Mouse (Mus musculus) midbrain, postnatal 0 days (tissue): Measurements from ENCODE around the gene Slc22a2. TPM values are rescaled to one million over a fixed set of nuclear protein-coding genes. Genes with fewer than 3 reads are reported as not detected.
A peak's percentile ranks its signal among the peaks of the same experiment; 100 is the strongest.

Source experiments
- ATAC-seq: fragments of 200-750 bp; cut with Nextera tagmentation; 2 replicates; pipeline ENCODE4 v1.8.0; 2017; ENCODE audit warnings: moderate number of reproducible peaks, mild to moderate bottlenecking, moderate TSS enrichment, moderate library complexity; ENCODE audit not compliant: low FRiP score
- DNase-seq: peaks from one replicate; pipeline ENCODE4 v3.0.0-alpha.2; 2015; ENCODE audit warnings: low spot score
- H3K27ac ChIP-seq: fragments of 300-500 bp; sonication (generic); 2 replicates; pipeline ENCODE4 v1.5.1; 2014; ENCODE audit warnings: low read depth, mild to moderate bottlenecking, low read length, mixed read lengths
- H3K27me3 ChIP-seq: fragments of 300-500 bp; sonication (generic); 2 replicates; pipeline ENCODE4 v1.6.1; 2014; ENCODE audit warnings: low read length, control low read depth, mixed read lengths; ENCODE audit not compliant: insufficient read depth
- H3K36me3 ChIP-seq: fragments of 300-500 bp; sonication (generic); 2 replicates; pipeline ENCODE4 v1.6.1; 2014; ENCODE audit warnings: low read length, control low read depth, mixed read lengths; ENCODE audit not compliant: insufficient read depth
- H3K4me1 ChIP-seq: fragments of 300-500 bp; sonication (generic); 2 replicates; pipeline ENCODE4 v1.6.1; 2014; ENCODE audit warnings: mild to moderate bottlenecking, control low read depth, antibody characterized with exemption, low read length, mixed read lengths; ENCODE audit not compliant: insufficient read depth
- H3K4me2 ChIP-seq: fragments of 300-500 bp; sonication (generic); 2 replicates; pipeline ENCODE4 v1.6.1; 2014; ENCODE audit warnings: low read depth, mild to moderate bottlenecking, low read length, mixed read lengths; ENCODE audit not compliant: poor library complexity, severe bottlenecking
- H3K4me3 ChIP-seq: fragments of 300-500 bp; sonication (generic); 2 replicates; pipeline ENCODE4 v1.5.1; 2014; ENCODE audit warnings: low read depth, mild to moderate bottlenecking, low read length, moderate library complexity
- H3K9ac ChIP-seq: fragments of 300-500 bp; sonication (generic); replicated peaks from 2 replicates; pipeline ENCODE4 v1.6.1; 2014; ENCODE audit warnings: mild to moderate bottlenecking, low read length, moderate library complexity, mixed read lengths; ENCODE audit not compliant: poor library complexity, severe bottlenecking
- H3K9me3 ChIP-seq: fragments of 300-500 bp; sonication (generic); 2 replicates; pipeline ENCODE4 v1.6.1; 2016; ENCODE audit warnings: low read length, control low read depth
- CTCF ChIP-seq: IDR thresholded peaks from 2 replicates; pipeline ENCODE4 v1.5.1; 2016; ENCODE audit warnings: antibody characterized with exemption, mild to moderate bottlenecking
- WGBS: fragments of 180-500 bp; shearing (Covaris S2); extraction: QIAGEN DNeasy Blood & Tissue Kit; methylation state at CpG from one replicate; pipeline ENCODE4 v1.1.7; 2014; 5-methylcytosine and 5-hydroxymethylcytosine counted together
- polyA plus RNA-seq: library from polyadenylated mRNA; unstranded; fragments of >200 nt; fragmentation: Nextera tagmentation; extraction: Ambion mirVana; gene quantifications from 2 replicates; pipeline ENCODE4 v1.2.1, GENCODE M21; 2015
- total RNA-seq: library from RNA; depleted of rRNA; stranded (reverse); fragments of >200 nt; gene quantifications from 2 replicates; pipeline ENCODE4 v1.2.3, GENCODE M21; 2014

Gene Slc22a2
- total and polyA plus RNA-seq, 2 experiments from 2014 or later: 0.44 to 0.83 TPM

- H3K4me3 ChIP-seq: no peak overlapping the region
- DNase-seq: no peak
- 80% methylated on average over 2 of the region's 2 CpGs for WGBS
- no peaks in the 10 kb centered on the region for H3K9me3 ChIP-seq
- no peak overlapping the region for H3K27ac ChIP-seq
- H3K4me2 ChIP-seq: no peak overlapping the region
- TF ChIP-seq CTCF: no peak
- H3K36me3 ChIP-seq: no peaks in the 10 kb centered on the region
- H3K9ac ChIP-seq: no peak overlapping the region
- no peaks in the 10 kb centered on the region for H3K4me1 ChIP-seq
- no peak for ATAC-seq
- H3K27me3 ChIP-seq: no peaks in the 10 kb centered on the region
Measured at GRCm38 (mm10) chr17:12619641-12620040, 35.7 kb downstream of the Slc22a2 start.

DNA sequence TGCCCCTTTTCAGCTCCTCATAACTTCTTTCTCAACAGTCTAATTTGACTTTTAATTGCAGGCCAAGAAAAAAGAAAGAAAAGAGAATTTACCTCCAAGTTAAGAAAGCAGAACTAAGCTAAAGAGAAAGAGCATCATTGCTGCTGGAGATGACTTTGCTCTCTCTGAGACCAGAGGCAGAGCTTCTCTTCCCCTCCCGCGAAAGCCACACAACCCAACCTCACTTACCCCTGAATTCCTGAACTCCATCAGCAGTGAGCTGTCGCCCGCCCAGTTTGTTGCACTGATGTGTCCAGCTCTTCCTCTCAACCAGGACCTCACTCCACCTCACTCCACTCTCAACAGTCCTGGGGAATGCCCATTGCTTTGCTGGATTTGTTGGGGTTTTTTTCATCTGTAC, 44.1 kb downstream of the Slc22a2 start:
- Histone ChIP-seq H3K4me3 (no peak overlapping the region), H3K4me1 (peaks cover 4% of the 10 kb centered on the region; the same call in 1 of the 2 replicates), H3K36me3 (no peaks in the 10 kb centered on the region), H3K27me3 (no peaks in the 10 kb centered on the region), H3K9me3 (no peaks in the 10 kb centered on the region), H3K4me2 (no peak overlapping the region), H3K9ac (no peak overlapping the region), H3K27ac (no peak overlapping the region)
- WGBS: 89% methylated on average over 4 of the region's 4 CpGs
- ATAC-seq (no peak), DNase-seq (no peak)
- TF ChIP-seq CTCF: no peak

GRCm38 (mm10) chr17:12630976-12631730, 47.2 kb downstream of the Slc22a2 start:
- H3K4me2 ChIP-seq: no peak overlapping the region
- WGBS: 58% methylated on average over 6 of the region's 6 CpGs
- H3K4me1 ChIP-seq: peaks cover 4% of the 10 kb centered on the region; the same call in 1 of the 2 replicates
- no peak overlapping the region for H3K4me3 ChIP-seq
- ATAC-seq (no peak), DNase-seq (no peak)
- H3K9ac ChIP-seq: no peak overlapping the region
- no peak for TF ChIP-seq CTCF
- no peak overlapping the region for H3K27ac ChIP-seq
- no peaks in the 10 kb centered on the region for H3K9me3 ChIP-seq
- H3K27me3 ChIP-seq: no peaks in the 10 kb centered on the region
- H3K36me3 ChIP-seq: no peaks in the 10 kb centered on the region

DNA sequence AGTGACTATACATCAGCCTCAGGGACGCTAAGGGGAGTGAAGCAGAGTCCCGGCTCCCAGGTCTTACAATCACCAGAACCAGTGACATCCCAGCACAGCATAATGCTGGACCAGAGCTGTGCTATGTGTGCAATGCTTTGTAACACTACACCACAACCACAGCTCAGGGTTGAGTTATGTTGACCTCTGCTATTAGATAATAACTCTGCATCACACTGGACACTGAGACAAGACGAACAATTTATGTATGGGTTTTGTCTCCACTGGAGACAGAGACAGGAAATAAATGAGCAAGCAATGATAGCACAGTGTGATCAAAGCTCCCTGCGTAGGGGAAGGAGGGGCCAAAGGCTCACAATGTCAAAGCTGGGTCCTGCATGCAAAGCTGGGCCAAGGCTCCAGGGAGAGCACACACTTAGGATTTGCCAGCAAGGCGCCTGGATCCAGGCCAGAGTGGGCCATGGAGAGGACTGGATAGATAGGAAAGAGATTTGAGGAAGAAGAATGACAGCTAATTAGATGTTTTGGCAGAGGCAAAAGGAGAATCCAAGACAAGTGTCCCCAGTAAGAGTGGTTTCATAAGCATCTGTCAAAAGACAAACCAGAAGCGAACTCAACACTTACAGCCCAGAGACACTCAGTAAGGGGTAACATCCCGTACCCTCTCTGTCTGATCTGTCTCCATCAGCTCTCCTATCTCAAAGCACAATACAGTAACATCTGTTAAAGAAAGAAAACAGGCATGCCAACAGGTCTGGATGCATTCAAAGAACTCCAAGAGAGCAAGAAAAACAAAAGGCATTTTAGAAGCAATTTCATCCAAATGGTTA, 48.1 kb downstream of the Slc22a2 start:
- H3K36me3 ChIP-seq: no peaks in the 10 kb centered on the region
- no peaks in the 10 kb centered on the region for H3K27me3 ChIP-seq
- H3K9ac ChIP-seq: no peak overlapping the region
- no peak overlapping the region for H3K27ac ChIP-seq
- H3K4me3 ChIP-seq: no peak overlapping the region
- ATAC-seq (no peak), DNase-seq (peak; percentile 9)
- no peak for TF ChIP-seq CTCF
- H3K9me3 ChIP-seq: no peaks in the 10 kb centered on the region
- 52% methylated on average over 7 of the region's 7 CpGs for WGBS
- H3K4me1 ChIP-seq: peaks cover 4% of the 10 kb centered on the region; the same call in 1 of the 2 replicates
- H3K4me2 ChIP-seq: no peak overlapping the region

DNA sequence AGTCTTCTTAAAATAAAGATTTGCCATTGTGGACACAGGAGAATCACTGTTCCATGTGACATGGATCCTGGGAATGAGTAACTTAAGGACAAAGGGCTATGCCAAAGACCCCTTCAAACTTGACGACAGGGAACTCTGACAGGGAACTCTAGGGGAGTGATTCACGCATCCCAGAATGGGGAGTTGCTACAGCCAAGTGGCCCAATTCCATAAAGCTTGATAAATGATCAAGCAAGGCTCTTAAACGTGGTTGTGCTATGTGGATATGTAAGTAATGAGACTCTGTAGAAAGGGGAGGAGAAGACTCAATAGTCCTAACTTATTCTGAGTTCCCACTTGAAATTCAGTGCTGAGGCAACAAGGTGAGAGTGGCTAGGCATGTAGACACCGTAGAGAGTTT, 50.9 kb downstream of the Slc22a2 start:
- Histone ChIP-seq H3K27me3 (no peaks in the 10 kb centered on the region), H3K9ac (no peak overlapping the region), H3K4me3 (no peak overlapping the region), H3K4me1 (peaks cover 4% of the 10 kb centered on the region; the same call in 1 of the 2 replicates), H3K9me3 (no peaks in the 10 kb centered on the region), H3K27ac (no peak overlapping the region), H3K36me3 (no peaks in the 10 kb centered on the region), H3K4me2 (no peak overlapping the region)
- WGBS: 73% methylated on average over 4 of the region's 4 CpGs
- no peak for ATAC-seq
- TF ChIP-seq CTCF: no peak
- no peak for DNase-seq

GRCm38 (mm10) chr17:12639585-12639984, 55.7 kb downstream of the Slc22a2 start:
- Histone ChIP-seq H3K4me3 (no peak overlapping the region), H3K36me3 (no peaks in the 10 kb centered on the region), H3K9me3 (no peaks in the 10 kb centered on the region), H3K27ac (no peak overlapping the region), H3K4me1 (no peaks in the 10 kb centered on the region), H3K4me2 (no peak overlapping the region), H3K27me3 (no peaks in the 10 kb centered on the region), H3K9ac (no peak overlapping the region)
- no peak for ATAC-seq
- WGBS: 89% methylated on average over 3 of the region's 3 CpGs
- no peak for DNase-seq
- peak; percentile 13; the same call in 1 of the 2 replicates for TF ChIP-seq CTCF
